Mouse (Mus musculus) CH12F3 (cell line): ENCODE measurements around the gene Sgk2.

Experiments
- in situ Hi-C: fragments of 300-500 bp; cut with MboI; formaldehyde crosslinking; loops from 2 replicates; pipeline ENCODE4 v1.14.3; 2020; ENCODE audit warnings: low sequenced_read_pairs

The Sgk2 gene

GRCm38 (mm10) chr2:162987218-162987617, at the start of gene Sgk2:
TSS of gene Sgk2 (plus strand) at chr2:162987330.
- in situ Hi-C loops = no loop called here

- in situ Hi-C loops = no loop called here
These were observed 47.6 kb upstream of the Sgk2 start for GRCm38 (mm10) chr2:162939562-162939961.

- in situ Hi-C loops = no loop called here
These were observed 43.8 kb upstream of the Sgk2 start, which contains the start of gene L3mbtl1 for GRCm38 (mm10) chr2:162943148-162943846. TSS of gene L3mbtl1 (plus strand) at chr2:162943472.

DNA sequence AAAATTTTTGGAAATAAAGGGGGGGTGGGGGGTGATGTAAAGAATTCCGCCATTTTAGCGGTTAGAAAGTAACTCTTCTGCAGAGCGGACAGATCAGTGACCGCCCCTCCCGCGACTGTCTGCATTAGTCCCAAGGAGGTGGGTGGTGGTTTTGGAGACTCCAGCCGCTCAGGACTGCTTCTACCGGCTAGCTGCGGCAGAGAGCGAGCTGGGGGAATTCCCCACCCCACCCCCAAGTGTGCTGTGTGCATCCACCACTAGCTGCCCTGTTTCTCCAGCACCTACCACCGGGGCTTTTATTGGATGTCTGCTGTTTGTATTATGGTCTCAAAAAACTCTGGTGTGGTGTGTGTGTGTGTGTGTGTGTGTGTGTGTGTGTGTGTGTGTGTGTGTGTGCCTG, 43.2 kb upstream of the Sgk2 start:
- in situ Hi-C loops = no loop called here

DNA sequence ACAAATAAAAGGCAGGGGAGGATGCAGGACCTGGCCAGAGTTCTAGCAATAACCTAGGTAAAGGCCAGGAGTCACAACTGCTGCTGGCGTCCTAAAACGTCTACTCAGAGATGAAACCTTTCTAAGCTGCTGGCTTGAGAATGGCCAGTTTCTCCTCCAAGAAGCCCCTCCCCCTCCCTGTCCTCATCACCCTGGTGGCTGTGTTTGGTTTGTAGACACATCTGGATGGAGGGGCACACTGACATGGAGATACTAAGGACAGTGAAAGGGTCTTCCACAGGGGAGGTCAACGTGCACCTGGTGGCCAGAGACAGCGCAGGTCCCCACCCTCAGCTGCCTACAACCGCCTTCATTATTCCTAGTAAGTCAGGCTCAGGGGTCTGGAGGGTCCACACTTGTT, 40.2 kb upstream of the Sgk2 start:
- in situ Hi-C loops = no loop called here

GRCm38 (mm10) chr2:162947736-162948135, 39.4 kb upstream of the Sgk2 start:
- in situ Hi-C loops = no loop called here

DNA sequence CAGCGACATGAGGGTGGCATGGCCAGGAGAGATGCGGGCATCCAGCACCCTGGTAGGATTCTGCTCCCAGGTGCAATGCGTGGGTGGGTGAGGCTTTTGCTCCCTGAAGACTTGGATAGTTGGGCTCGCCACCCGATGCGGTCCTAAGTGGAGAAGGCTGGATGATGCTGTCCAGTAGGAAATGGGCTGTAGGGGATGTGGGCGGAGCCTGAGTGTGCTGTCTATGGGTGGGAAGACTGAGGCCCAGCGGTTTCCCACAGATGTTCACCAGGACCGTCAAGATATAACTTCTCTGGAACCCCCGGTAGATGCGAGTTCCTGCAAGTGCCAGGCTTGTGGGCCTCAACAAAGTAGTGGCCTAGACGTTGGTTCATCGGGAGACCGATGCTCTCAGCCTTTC, 38.9 kb upstream of the Sgk2 start:
- in situ Hi-C loops = no loop called here

GRCm38 (mm10) chr2:162950776-162951175, 36.4 kb upstream of the Sgk2 start:
- in situ Hi-C loops = loop anchor here (25.0 kb wide), 1 partner anchor 387 kb away; no protein-coding TSS in a partner anchor

- in situ Hi-C loops = loop anchor here (25.0 kb wide), 1 partner anchor 380 kb away; no protein-coding TSS in a partner anchor
These were observed 30.3 kb upstream of the Sgk2 start for GRCm38 (mm10) chr2:162956843-162957242.

DNA sequence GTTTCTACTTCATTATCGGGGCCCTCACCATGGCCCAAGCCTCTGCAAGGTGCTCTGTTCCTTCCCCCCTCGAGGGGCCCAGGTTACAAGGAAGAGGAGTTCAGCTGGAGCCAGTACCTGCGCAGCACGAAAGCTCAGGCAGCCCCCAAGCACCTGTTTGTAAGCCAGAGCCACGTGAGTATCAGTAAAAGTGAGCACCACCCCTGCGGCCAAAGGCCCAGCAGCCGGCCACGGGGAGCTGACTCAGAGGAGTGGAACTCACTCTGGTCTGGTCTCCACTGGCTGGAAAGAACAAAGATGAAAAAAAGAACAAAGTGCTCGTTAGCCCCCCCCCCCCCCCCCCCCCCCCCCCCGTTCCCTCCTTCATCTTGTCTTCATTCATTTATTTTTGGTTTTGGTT, 25.8 kb upstream of the Sgk2 start:
- in situ Hi-C loops = loop anchor here (25.0 kb wide), 1 partner anchor 376 kb away; no protein-coding TSS in a partner anchor

GRCm38 (mm10) chr2:162966734-162967133, 20.4 kb upstream of the Sgk2 start:
- in situ Hi-C loops = loop anchor here (25.0 kb wide), 1 partner anchor 371 kb away; no protein-coding TSS in a partner anchor

DNA sequence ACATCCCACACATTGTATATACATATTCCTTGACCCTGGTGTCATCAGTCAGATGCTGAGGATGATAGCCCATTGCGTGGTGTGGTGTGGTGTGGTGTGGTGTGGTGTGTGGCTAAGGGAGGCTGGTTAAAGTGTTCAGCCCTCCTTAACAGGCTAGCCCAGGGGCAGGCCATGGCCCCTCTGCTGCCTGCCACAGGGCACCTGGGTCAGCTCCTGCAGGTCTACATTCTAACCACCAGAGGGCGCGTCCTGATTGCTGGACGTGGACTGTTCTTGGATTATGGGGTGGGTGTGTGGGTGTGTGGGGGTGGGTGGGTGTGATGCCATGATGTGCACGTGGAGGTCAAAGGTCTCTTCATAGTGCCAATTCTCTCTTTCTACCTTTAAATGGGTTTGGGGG, 18.8 kb upstream of the Sgk2 start:
- in situ Hi-C loops = loop anchor here (25.0 kb wide), 1 partner anchor 369 kb away; no protein-coding TSS in a partner anchor

GRCm38 (mm10) chr2:162969101-162969500, 18.0 kb upstream of the Sgk2 start:
- in situ Hi-C loops = loop anchor here (25.0 kb wide), 1 partner anchor 368 kb away; no protein-coding TSS in a partner anchor

GRCm38 (mm10) chr2:162970896-162971295, 16.2 kb upstream of the Sgk2 start:
- in situ Hi-C loops = loop anchor here (25.0 kb wide), 1 partner anchor 366 kb away; no protein-coding TSS in a partner anchor

DNA sequence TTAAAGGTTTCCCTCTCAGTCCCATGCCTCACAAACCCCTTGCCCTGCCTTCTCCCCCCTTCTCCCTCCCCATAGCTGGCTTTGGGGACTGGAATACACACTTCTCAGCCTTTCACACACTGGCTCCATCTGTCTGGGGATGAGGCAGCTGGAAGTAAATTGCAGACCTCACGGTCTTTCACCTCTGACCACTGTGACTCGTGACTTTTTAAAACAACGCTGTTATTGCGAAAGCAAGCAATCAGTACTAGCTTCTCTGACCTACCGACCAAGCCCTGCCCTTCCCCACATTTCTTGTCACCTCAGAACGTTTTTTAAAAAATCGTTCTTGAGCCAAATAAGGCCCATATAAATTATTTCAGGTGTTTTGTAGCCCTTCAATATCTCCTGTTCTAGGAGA, 14.4 kb upstream of the Sgk2 start:
- in situ Hi-C loops = loop anchor here (25.0 kb wide), 1 partner anchor 365 kb away; no protein-coding TSS in a partner anchor

DNA sequence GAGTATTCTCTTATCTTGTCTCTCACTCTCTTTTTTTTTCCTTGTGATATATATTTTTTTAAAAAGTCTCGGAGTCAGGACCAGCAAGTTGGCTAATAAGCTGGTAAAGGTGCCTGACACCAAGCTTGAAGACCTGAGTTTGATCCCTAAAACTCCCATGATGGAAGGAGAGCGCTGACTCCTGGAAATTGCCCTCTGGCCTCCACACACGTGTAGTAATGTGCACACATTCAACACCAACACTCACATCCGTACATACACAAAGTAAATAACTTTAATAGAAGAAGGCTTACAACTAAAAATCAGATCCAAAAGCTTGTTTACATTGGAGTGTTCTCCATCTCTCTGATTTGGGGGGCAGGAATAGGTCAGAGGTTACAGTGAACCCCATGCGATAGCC, 13.9 kb upstream of the Sgk2 start:
- in situ Hi-C loops = loop anchor here (25.0 kb wide), 1 partner anchor 364 kb away; no protein-coding TSS in a partner anchor

GRCm38 (mm10) chr2:162973637-162974036, 13.5 kb upstream of the Sgk2 start:
- in situ Hi-C loops = loop anchor here (25.0 kb wide), 1 partner anchor 364 kb away; no protein-coding TSS in a partner anchor

DNA sequence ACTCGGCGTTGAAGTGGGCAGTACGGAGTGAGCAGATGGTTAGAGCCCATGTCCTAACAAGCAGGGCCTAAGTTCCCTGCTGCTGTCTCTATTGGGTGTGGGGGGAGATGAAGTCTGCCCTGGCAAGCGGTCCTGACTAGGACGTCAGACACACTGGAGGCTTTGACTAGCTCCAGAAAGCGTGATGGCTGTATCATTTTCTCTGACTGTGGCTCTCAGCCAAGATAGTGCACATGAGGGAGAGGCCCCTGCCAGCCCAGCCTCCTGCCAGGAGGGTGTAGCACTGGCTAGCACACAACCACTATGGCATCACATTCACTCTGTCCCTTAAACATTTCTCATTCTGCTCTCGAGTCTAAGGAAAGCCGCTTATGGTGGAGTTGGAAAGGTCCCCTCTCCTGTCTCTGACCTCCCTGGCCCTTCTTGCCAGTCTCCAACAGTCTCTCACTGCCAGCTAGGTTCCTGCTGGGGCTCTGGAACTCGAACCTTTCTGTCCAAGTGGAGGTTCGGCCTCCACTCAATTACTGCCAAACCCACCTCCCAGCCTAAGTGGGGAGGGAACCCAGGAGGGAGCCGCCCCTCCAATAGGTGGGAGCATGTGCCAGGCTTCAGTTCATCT, 11.9 kb upstream of the Sgk2 start:
- in situ Hi-C loops = no loop called here

GRCm38 (mm10) chr2:162976001-162976400, 11.1 kb upstream of the Sgk2 start:
- in situ Hi-C loops = no loop called here

- in situ Hi-C loops = no loop called here
These were observed 2.7 kb upstream of the Sgk2 start for GRCm38 (mm10) chr2:162984381-162984780.

DNA sequence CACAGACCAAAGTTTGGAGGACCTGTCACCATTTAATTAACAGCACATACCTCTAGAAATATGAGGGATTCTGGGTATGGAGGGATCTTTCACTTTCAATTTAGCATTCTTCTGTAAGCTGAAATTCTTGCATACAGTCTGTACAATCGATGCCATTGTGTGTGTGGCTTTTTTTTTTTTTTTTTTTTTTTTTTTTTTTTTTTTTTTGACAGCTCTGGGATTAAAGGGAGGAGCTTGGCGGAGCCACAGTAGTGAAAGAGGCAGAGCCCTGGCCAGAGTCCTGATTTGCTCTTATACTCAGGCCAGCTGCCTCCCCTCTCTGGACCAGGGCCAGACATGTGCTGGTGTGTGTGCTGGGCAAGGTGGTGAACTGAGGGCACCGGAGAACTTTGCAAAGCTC, 1.2 kb upstream of the Sgk2 start:
- in situ Hi-C loops = no loop called here

DNA sequence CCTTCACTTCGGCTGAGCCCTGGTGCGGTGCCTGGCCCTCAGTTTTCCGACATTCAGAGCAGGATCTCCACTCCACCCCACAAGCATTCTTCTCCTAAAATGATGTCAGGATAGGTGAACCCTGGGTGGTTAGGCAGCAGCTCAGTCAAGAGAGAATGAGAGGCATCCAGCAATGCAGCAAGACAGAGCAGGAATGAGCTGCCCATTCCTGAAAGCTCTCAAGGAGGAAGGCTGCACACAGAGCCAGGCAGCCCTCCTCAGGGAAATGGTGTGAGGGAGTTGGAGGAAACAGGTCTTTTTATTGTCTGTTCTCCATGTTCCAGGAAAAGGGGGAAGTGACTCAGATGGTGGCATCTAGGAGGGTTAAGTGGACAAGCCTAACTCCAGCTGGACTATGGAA, 366 bp upstream of the Sgk2 start:
- in situ Hi-C loops = no loop called here
